Mouse (Mus musculus): ENCODE measurements around the gene Adcy2.

- TF ChIP-seq ZC3H11A (IDR thresholded peaks at IDR 0.05; ENCODE audit: borderline replicate concordance, low read depth, low read length) (no peak), HCFC1 (IDR thresholded peaks at IDR 0.05; ENCODE audit: borderline replicate concordance, insufficient read depth, low read length) (no peak), ZNF384 (IDR thresholded peaks at IDR 0.05; ENCODE audit: low read depth, low read length) (no peak)
These were observed 393.6 kb downstream of the Adcy2 start for GRCm38 (mm10) chr13:68605689-68606126.

Measured in ES-E14 (cell line).